Mouse (Mus musculus) G1E (cell line): ENCODE results near the gene Rps18.

Source experiments
- CTCF ChIP-seq: IDR thresholded peaks from 2 replicates; pipeline ENCODE4 v1.5.1; 2012; ENCODE audit warnings: low read depth, low read length, inconsistent platforms, mixed read lengths
- TAL1 ChIP-seq: conservative IDR thresholded peaks from 2 replicates; pipeline ENCODE4 v1.6.1; 2012; ENCODE audit warnings: low read depth, low read length, inconsistent platforms, mixed read lengths

DNA sequence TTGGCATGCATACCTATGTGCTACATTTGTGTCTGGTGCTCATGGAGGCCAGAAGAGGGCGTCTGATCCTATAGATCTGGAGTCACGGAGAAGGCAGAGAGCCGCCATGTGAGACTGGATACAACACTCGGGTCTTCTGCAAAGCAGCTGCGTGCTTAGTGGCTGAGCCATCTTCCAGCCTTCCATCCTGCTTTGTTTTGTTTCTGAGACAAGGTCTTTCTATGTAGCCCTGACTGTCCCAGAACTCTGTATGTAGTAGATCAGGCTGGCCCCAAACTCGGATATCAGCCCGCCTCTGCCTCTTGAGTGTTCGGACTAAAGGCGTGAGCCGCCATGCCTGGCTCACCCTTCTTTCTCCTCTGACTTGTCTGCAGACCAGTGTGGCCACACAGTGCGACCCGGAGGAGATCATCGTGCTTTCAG, 40.8 kb downstream of the Rps18 start:
- no peak for TF ChIP-seq TAL1
- TF ChIP-seq CTCF = no peak
